Mouse (Mus musculus): ENCODE data around the gene Bach1.

DNA sequence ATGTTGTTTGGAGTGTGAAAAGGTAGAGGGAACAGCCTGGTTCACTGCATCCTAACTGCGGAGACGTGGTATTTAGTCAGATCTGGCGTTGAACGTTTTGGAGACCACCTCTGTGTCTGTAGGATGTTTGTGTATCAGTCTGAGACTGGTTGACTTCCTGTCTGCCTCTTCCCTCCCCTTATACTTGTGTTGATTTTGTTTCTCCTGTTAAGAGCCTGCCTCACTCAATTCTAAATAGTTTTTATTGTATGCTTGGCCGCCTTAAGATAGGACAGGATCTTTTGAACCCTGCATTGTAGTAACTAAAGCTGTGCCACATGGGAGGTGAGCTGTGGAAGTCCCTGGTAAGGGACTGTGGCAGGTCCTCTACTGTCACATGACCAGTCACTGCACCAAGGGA, 10.4 kb downstream of the Bach1 start:
- no peak for TF ChIP-seq GATA1 (IDR thresholded peaks at IDR 0.05; ENCODE audit: low read length)
- no peak for TF ChIP-seq TAL1 (IDR thresholded peaks at IDR 0.05; ENCODE audit: low read length)
